ENCODE assay signal across 8 mouse cellular contexts in the genomic region with DNA sequence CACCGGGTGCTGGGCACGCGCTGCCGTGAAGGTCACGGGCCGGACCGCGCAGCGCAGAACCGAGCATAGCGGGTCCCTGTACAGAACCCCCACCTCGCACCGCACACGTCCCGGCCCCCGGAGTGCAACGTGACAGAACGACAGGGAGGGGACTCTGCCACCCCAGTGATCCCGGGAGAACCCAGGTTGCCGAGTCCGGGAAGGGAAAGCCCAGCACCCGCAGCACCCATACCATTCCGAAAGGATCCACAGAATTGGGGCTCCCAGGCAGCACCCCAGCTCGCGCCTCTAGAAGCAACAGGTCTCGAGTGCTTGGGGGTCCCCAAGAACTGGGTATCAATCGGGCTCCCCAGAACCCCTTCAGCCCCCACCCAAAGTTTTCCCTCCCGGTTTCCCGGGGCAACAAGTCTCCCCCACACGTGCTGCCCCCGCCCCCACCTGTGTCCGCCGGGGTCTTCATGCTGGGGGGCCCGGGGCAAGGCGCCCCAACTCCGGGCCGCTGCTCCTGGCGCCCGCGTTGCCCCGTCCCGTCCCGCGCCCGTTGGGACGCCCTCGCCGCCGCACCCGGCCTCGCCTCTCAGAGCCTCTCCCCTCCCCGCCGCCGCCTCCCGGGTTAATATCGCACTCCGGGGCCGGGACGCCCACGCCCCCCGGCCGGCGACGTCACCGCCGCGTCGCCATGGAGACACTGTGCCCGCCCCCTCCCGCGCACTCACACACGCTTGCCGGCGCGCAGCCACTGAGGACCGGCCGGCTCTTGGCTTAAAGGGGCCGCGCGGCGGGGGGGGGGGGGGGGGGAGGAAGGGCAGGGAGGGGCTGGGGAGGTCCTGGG. TPM values are rescaled to one million over a fixed set of nuclear protein-coding genes. Genes with fewer than 3 reads are reported as not detected.
DNase-seq lines count a peak whose midpoint lies in the region; ATAC-seq lines count a peak whose summit lies in the region.

A gene (minus strand): TSS at position 621 of the 832 bp plus-strand sequence.

- H3K4me2 ChIP-seq in intestine, embryonic 14.5 days (ENCODE audit: low read length) = peak within 1 kb of the TSS; percentile 98

- peak; percentile 99 for DNase-seq in adrenal gland, adult 18-20 months (ENCODE audit: low spot score in 2 of 2)
- DNase-seq in embryo, embryonic 11 days = peak; percentile 95
- DNase-seq in gastrocnemius, postnatal 25 days = peak; percentile 96
- DNase-seq in intestine, embryonic 14.5 days (ENCODE audit: low spot score) = peak; percentile 99
- DNase-seq in left cerebral cortex, postnatal 10 days (ENCODE audit: extremely low spot score in 1 of 2, low spot score in 2 of 2) = peak; percentile 92 to 97
- peak; percentile 96 to 97 for DNase-seq in right cerebral cortex, postnatal 10 days (ENCODE audit: low spot score in 2 of 2)
- DNase-seq in urinary bladder, postnatal 25 days (ENCODE audit: low spot score) = peak; percentile 98

- H3K9me3 ChIP-seq in intestine, embryonic 14.5 days (ENCODE audit: control insufficient read depth, low read length) = no peaks in the 10 kb centered on the region

- ATAC-seq in intestine, embryonic 14.5 days (replicated peaks; ENCODE audit: low FRiP score, low TSS enrichment, low read depth) = peak; percentile 72
- peak; percentile 85 for ATAC-seq in megakaryocyte progenitor cell, adult 5-6 weeks (replicated peaks; ENCODE audit: poor library complexity)

- intact Hi-C loops in left cerebral cortex, postnatal 10 days (cut with DNase I) = no loop called here

- H3K4me1 ChIP-seq in intestine, embryonic 14.5 days (replicated peaks; ENCODE audit: control insufficient read depth, insufficient read depth, low read length) = peaks cover 36% of the 10 kb centered on the region

- under 1% methylated on average over 54 of the region's 81 CpGs for WGBS in intestine, embryonic 14.5 days

- H3K27me3 ChIP-seq in intestine, embryonic 14.5 days (replicated peaks; ENCODE audit: control insufficient read depth, insufficient read depth, low read length) = no peaks in the 10 kb centered on the region

- H3K36me3 ChIP-seq in intestine, embryonic 14.5 days (ENCODE audit: control insufficient read depth, insufficient read depth, low read length) = peaks cover 10% of the 10 kb centered on the region

- peak within 1 kb of the TSS; percentile 97 for H3K27ac ChIP-seq in intestine, embryonic 14.5 days (ENCODE audit: low read depth)

- H3K9ac ChIP-seq in intestine, embryonic 14.5 days (ENCODE audit: low read length) = peak within 1 kb of the TSS; percentile 97

- peak within 1 kb of the TSS; percentile 97 for H3K4me3 ChIP-seq in intestine, embryonic 14.5 days (ENCODE audit: low read depth, low read length)

RNA-seq across cellular contexts. Expression of the gene that starts here (rescaled TPM):
- 10 to 100 TPM; 18.3 to 25.8 TPM for total RNA-seq in adrenal gland, adult 18-20 months (2021)
- total RNA-seq in gastrocnemius, postnatal 25 days (2021) = 1 to 10 TPM; 5.8 to 7.2 TPM
- 19.9 and 22.0 TPM in 2 replicates for polyA plus RNA-seq in intestine, embryonic 14.5 days (2014; fragmentation: Nextera tagmentation; extraction: Ambion mirVana)
- 10 to 100 TPM; 47.7 to 55.1 TPM for total RNA-seq in left cerebral cortex, postnatal 10 days (2021)
- 5.2 and 5.6 TPM in 2 replicates for total RNA-seq in megakaryocyte progenitor cell, adult 5-6 weeks (2015)
- total RNA-seq in megakaryocyte progenitor cell, adult 5-6 weeks (2017) = 6.6 and 6.9 TPM in 2 replicates

Comparison
In these comparisons a context has a peak if more than half of its experiments do, and no peak if none do; other contexts are left out.
1. Peak in every context shown above with its lines: DNase-seq, ATAC-seq, H3K4me3 ChIP-seq and H3K27ac ChIP-seq.